Mouse (Mus musculus): ENCODE measurements around the gene Gas7.

DNA sequence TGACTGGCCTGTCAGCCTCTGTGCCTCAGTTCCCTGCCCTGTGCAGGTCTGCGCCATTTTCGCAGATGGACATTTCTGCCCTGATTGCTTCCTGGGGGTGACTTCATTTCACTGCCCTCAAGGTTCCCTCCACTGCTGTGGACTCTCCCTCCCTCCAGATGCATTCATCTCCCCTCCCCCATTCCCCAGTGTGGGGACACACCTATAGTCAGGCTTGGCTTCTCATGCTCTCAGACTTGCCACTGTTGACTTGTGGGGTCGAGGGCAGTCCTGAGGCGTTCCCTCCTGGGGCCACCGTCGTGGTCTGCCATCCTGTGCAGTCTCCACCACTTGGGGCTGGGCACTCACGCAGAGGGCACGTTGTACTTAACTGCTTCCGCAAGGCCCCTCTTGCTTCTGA, 201.6 kb downstream of the Gas7 start:
- TF ChIP-seq CTCF (IDR thresholded peaks at IDR 0.05; ENCODE audit: low read depth, low read length) (no peak), POLR2A (IDR thresholded peaks at IDR 0.05; ENCODE audit: extremely low read depth, insufficient read depth, low read length) (no peak)

Measured in liver, adult 2 months (tissue).